Mouse (Mus musculus): ENCODE results near the gene Mgst1. TPM values are rescaled to one million over a fixed set of nuclear protein-coding genes. Genes with fewer than 3 reads are reported as not detected.

Gene Mgst1
- polyA plus RNA-seq, 1 experiment: 2.5 TPM

DNA sequence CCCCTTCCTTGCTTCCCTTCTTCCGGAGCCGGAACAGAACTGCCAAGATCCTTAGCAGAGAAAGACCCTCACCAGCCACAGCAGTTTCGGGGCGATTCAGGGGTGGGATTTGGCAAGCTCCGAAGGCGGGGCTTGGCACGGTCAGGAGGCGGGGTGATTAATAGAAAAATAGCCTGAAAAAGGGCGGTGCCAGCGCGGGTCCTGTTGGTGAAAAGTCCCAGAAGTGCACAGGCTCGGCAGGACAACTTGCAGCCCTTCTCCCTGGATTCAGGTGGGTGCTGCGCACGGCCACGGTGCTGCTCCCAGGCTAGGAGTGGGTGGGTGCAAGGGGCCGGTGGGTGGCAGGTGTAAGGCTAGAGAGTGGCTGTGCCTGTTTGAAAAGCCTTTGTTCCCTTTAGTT is 220 bp downstream of the Mgst1 start:
- peak overlapping the region; percentile 91 for H3K4me3 ChIP-seq (replicated peaks)
- TF ChIP-seq FLI1 (IDR thresholded peaks at IDR 0.05; ENCODE audit: low read length): no peak
- TF ChIP-seq GATA1 (IDR thresholded peaks at IDR 0.05; ENCODE audit: borderline replicate concordance, low read length): no peak
- peaks cover 3% of the 10 kb centered on the region; the same call in 1 of the 2 replicates for H3K4me1 ChIP-seq

DNA sequence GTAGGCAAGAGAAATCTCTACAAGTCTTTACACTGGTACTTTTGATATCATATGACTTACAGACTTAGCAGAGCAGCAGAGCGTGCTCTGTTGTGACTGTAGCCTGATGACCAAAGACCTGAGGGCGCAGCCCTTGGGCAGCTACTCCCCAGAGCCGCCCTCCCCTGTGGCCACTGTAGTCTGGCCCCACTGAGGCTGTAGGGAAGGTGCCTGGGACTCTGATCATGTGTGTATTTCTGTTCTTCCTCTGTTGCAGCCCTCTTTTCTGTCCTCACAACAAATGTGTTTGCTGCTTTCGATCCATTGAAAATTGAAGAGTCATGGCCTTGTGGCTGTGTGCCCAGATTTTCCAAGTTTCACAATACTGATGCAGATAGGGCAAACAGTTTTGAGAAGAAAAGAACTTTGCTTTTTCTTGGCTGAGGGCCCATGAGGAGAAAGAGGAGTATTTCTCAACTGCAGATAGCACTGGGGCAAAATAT is 1.0 kb downstream of the Mgst1 start:
- TF ChIP-seq FLI1 (IDR thresholded peaks at IDR 0.05; ENCODE audit: low read length) (no peak), GATA1 (IDR thresholded peaks at IDR 0.05; ENCODE audit: borderline replicate concordance, low read length) (no peak)
- peaks cover 2% of the 10 kb centered on the region for H3K27me3 ChIP-seq (replicated peaks)
- H3K4me3 ChIP-seq (replicated peaks): peak overlapping the region; percentile 54
- H3K4me1 ChIP-seq: peaks cover 3% of the 10 kb centered on the region; the same call in 1 of the 2 replicates
- H3K36me3 ChIP-seq (replicated peaks; ENCODE audit: low read length): no peaks in the 10 kb centered on the region
- peaks cover 20% of the 10 kb centered on the region for H3K9me3 ChIP-seq

More for the DNA sequence above, 220 bp downstream of the Mgst1 start:
- Histone ChIP-seq H3K9me3 (peaks cover 16% of the 10 kb centered on the region), H3K36me3 (replicated peaks; ENCODE audit: low read length) (no peaks in the 10 kb centered on the region), H3K27me3 (replicated peaks) (peaks cover 2% of the 10 kb centered on the region)

DNA sequence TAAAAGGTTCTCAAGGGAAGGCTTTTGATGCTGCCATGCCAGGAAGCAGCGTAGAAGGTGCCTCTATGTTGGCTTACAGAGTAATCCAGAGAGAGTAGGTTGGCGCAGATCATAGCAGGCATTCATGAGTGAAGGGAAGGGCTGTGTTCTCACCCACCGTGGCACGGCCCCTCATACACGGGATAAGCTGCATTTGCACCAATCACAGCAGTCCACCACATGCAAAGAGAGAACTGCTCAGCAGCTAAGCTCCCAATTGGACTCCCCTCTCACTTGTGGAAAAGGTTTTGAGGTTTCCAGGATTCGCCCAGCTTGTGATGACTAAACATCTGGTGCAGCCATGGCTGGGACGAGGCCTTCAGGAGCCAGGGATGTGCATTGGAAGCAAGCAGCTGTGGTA is 2.5 kb downstream of the Mgst1 start:
- Histone ChIP-seq H3K4me1 (peaks cover 3% of the 10 kb centered on the region; the same call in 1 of the 2 replicates), H3K36me3 (replicated peaks; ENCODE audit: low read length) (no peaks in the 10 kb centered on the region), H3K27me3 (replicated peaks) (peaks cover 2% of the 10 kb centered on the region), H3K9me3 (peaks cover 23% of the 10 kb centered on the region), H3K4me3 (replicated peaks) (peak overlapping the region; percentile 59)
- no peak for TF ChIP-seq GATA1 (IDR thresholded peaks at IDR 0.05; ENCODE audit: borderline replicate concordance, low read length)
- TF ChIP-seq FLI1 (IDR thresholded peaks at IDR 0.05; ENCODE audit: low read length): no peak

DNA sequence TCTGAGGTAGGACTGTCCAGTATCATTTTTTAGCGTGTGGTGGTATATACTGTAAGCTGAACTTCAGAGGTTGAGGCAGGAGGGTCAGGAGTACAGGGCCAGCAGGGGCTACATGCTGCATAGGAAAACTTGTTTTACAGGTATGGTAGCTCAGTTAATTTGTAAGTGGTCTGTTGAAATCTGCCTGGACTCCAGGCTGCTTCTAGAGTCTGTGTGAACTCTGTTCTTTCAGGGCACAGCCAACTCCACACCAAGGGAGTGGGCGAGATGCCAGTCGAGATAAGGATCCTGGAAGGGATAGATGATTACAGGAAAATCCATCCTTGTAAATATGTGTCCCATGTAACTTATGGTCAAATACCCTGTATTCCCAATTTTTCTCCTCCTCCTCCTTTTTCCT is 3.3 kb downstream of the Mgst1 start:
- H3K27me3 ChIP-seq (replicated peaks): peaks cover 2% of the 10 kb centered on the region
- TF ChIP-seq FLI1 (IDR thresholded peaks at IDR 0.05; ENCODE audit: low read length): no peak
- TF ChIP-seq GATA1 (IDR thresholded peaks at IDR 0.05; ENCODE audit: borderline replicate concordance, low read length): no peak
- H3K9me3 ChIP-seq: peaks cover 28% of the 10 kb centered on the region
- H3K4me3 ChIP-seq (replicated peaks): no peak overlapping the region
- no peaks in the 10 kb centered on the region for H3K36me3 ChIP-seq (replicated peaks; ENCODE audit: low read length)
- H3K4me1 ChIP-seq: peaks cover 3% of the 10 kb centered on the region; the same call in 1 of the 2 replicates

DNA sequence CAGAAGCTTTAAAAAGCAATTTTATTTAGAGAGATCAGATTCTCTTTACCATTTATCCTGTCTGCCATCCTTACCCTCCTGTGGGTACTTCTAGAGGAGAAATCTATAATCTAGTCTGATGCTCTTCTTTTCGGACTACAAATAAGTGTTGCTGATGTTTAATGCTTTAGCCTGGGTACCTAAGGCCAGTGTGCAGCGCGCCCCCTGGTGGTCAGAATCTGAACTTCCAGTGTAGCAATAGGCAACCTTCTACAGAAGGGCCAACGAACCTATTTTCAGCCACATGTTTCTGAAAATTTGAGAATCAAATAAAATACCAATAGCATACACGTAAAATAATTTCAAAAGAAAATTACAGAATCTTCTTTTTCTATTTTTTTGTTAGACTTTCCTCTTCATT is 13.0 kb downstream of the Mgst1 start:
- no peak overlapping the region for H3K4me3 ChIP-seq (replicated peaks)
- peaks cover 29% of the 10 kb centered on the region for H3K9me3 ChIP-seq
- no peak for TF ChIP-seq FLI1 (IDR thresholded peaks at IDR 0.05; ENCODE audit: low read length)
- TF ChIP-seq GATA1 (IDR thresholded peaks at IDR 0.05; ENCODE audit: borderline replicate concordance, low read length): no peak
- H3K36me3 ChIP-seq (replicated peaks; ENCODE audit: low read length): no peaks in the 10 kb centered on the region
- H3K4me1 ChIP-seq: no peaks in the 10 kb centered on the region
- no peaks in the 10 kb centered on the region for H3K27me3 ChIP-seq (replicated peaks)

DNA sequence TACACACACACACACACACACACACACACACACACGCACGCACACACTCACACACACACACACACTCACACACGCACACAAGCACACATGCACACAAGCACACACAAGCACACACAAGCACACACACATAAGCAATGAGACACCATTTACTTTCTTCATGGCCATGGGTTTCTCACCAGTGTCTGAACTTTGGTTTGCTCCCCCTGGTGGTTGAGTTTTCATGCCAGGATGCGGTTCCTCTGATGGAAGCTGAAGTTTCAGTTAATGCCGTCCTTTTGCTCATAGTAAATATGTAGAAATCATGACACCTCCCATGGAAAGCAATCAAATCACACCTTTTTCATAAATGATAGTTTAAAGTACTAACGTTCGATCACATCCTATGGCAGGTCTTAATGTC is 23.8 kb downstream of the Mgst1 start:
- Histone ChIP-seq H3K9me3 (peaks cover 25% of the 10 kb centered on the region), H3K4me1 (no peaks in the 10 kb centered on the region), H3K4me3 (replicated peaks) (no peak overlapping the region), H3K36me3 (replicated peaks; ENCODE audit: low read length) (no peaks in the 10 kb centered on the region), H3K27me3 (replicated peaks) (no peaks in the 10 kb centered on the region)
- no peak for TF ChIP-seq FLI1 (IDR thresholded peaks at IDR 0.05; ENCODE audit: low read length)
- no peak for TF ChIP-seq GATA1 (IDR thresholded peaks at IDR 0.05; ENCODE audit: borderline replicate concordance, low read length)

DNA sequence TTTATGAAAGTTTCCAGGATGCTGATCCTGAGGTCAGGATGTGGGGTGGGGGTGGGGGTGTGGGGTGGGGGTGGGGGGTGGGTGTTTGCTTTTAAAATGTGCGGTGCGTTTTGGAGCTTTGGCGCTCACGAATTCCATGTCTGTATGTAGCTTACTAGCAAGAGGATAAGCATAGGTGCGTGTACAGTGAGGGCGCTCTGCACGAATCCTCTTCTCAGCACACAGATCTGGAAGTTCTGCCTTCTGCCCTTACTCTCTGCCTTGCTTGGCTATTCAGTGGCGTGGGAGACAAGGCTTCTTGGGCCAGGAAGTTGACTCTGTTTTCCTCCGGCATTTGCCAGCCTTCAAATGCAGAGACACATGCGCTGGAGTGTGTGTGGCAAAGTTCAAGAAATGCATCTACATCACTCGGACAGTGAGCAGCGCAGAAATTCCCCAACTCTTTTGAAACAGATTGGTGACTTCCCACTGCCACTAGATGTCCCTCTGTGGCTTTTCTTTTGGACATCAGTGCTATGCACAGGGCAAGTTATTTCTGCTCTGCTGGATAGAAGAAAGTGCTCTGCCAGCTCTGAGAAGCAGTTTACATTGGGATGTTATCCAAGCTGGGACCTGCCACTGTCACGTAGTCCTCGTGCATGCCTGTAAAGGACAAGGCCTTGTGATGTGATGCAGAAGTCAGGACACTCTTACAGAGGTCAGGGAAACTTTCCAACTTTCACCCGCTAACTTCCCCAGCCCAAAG is 31.5 kb downstream of the Mgst1 start:
- Histone ChIP-seq H3K9me3 (peaks cover 25% of the 10 kb centered on the region), H3K4me3 (replicated peaks) (no peak overlapping the region), H3K4me1 (no peaks in the 10 kb centered on the region), H3K27me3 (replicated peaks) (no peaks in the 10 kb centered on the region), H3K36me3 (replicated peaks; ENCODE audit: low read length) (no peaks in the 10 kb centered on the region)
- TF ChIP-seq GATA1 (IDR thresholded peaks at IDR 0.05; ENCODE audit: borderline replicate concordance, low read length): no peak
- TF ChIP-seq FLI1 (IDR thresholded peaks at IDR 0.05; ENCODE audit: low read length): no peak

Other genes starting within 250 kb of the Mgst1 start
- not detected in 2 replicates for gene Slc15a5, start 60.4 kb upstream of the Mgst1 start, polyA plus RNA-seq (2012; ENCODE audit: insufficient read depth, low replicate concordance)